In the genomic region with DNA sequence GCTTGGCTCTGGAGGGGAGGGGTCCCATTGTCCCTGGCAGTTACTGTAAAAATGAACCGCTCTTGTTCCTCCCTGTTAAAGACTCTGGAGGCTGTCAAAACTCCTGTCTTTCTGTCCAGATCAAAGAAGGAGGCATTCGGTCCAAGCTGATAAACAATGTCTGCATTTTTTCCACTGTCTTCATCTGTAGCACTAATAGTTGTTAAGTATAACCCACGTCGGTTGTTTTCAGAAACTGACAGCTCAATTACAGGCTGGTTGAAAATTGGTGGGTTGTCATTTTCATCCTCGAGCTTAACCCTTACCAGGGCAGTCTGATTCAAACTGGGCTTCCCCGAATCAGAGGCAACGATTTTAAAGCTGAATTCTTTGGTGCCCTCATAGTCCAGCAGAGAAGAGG, we compare ENCODE assay signal across 18 mouse cellular contexts. TPM values are rescaled to one million over a fixed set of nuclear protein-coding genes. Genes with fewer than 3 reads are reported as not detected.
DNase-seq lines count a peak whose midpoint lies in the region; ATAC-seq and TF ChIP-seq lines count a peak whose summit lies in the region.
"Had no signal": no experiment of that assay in that cellular context is flagged by ENCODE, and none has a peak within 500 bp of the region (broad histone marks: within the 10 kb centered on the region; RNA-seq: fewer than 3 reads in every experiment).

No protein-coding gene starts in this region.

- H3K9ac ChIP-seq in heart, embryonic 13.5 days: no peak overlapping the region
- H3K9ac ChIP-seq in forebrain, embryonic 15.5 days (replicated peaks): peak overlapping the region; percentile 30; the same call in 1 of the 2 replicates
- H3K9ac ChIP-seq in midbrain, embryonic 14.5 days (replicated peaks; ENCODE audit: low read length): peak overlapping the region; percentile 69
- H3K9ac ChIP-seq in liver, embryonic 12.5 days: no peak overlapping the region
- H3K9ac ChIP-seq: lung, embryonic 15.5 days had no signal

- no peak overlapping the region for H3K27ac ChIP-seq in heart, embryonic 13.5 days (replicated peaks)
- H3K27ac ChIP-seq in cortical plate, adult 2 months (ENCODE audit: insufficient read depth, low read length): no peak overlapping the region
- peak overlapping the region; percentile 15; the same call in 1 of the 2 replicates for H3K27ac ChIP-seq in forebrain, embryonic 15.5 days (replicated peaks)
- no peak overlapping the region for H3K27ac ChIP-seq in midbrain, embryonic 14.5 days (replicated peaks; ENCODE audit: low read depth, low read length)
- no peak overlapping the region for H3K27ac ChIP-seq in liver, embryonic 12.5 days
- H3K27ac ChIP-seq: lung, embryonic 15.5 days had no signal

- TF ChIP-seq POLR2A in cortical plate, adult 2 months (IDR thresholded peaks at IDR 0.05; ENCODE audit: extremely low read depth, insufficient read depth, low read length): no peak

- H3K27me3 ChIP-seq in heart, embryonic 13.5 days (replicated peaks): peaks cover 6% of the 10 kb centered on the region; the same call in 1 of the 2 replicates
- H3K27me3 ChIP-seq in forebrain, embryonic 15.5 days: no peaks in the 10 kb centered on the region
- no peaks in the 10 kb centered on the region for H3K27me3 ChIP-seq in midbrain, embryonic 14.5 days (ENCODE audit: control insufficient read depth, insufficient read depth, low read length)
- H3K27me3 ChIP-seq in liver, embryonic 12.5 days (replicated peaks): peaks cover 39% of the 10 kb centered on the region

- ATAC-seq in heart, embryonic 13.5 days (ENCODE audit: extremely low read depth, insufficient number of reproducible peaks, low FRiP score, low TSS enrichment): no peak
- no peak for ATAC-seq in forebrain, embryonic 15.5 days (replicated peaks)
- no peak for ATAC-seq in midbrain, embryonic 14.5 days (ENCODE audit: low FRiP score, low TSS enrichment)
- ATAC-seq in liver, embryonic 12.5 days: no peak
- ATAC-seq: intestine, postnatal 0 days had no signal

- no peaks in the 10 kb centered on the region for H3K36me3 ChIP-seq in heart, embryonic 13.5 days
- H3K36me3 ChIP-seq in forebrain, embryonic 15.5 days: no peaks in the 10 kb centered on the region
- H3K36me3 ChIP-seq in midbrain, embryonic 14.5 days (ENCODE audit: control insufficient read depth, insufficient read depth, low read length): no peaks in the 10 kb centered on the region
- H3K36me3 ChIP-seq in liver, embryonic 12.5 days: no peaks in the 10 kb centered on the region
- H3K36me3 ChIP-seq: lung, embryonic 15.5 days had no signal

- TF ChIP-seq CTCF in cortical plate, adult 2 months (IDR thresholded peaks at IDR 0.05; ENCODE audit: extremely low read depth, insufficient read depth, low read length): no peak

- intact Hi-C loops in heart, postnatal 14 days (cut with DNase I): no loop called here

- peaks cover 31% of the 10 kb centered on the region for H3K4me1 ChIP-seq in heart, embryonic 13.5 days
- 0 out of 2 replicates have a peak, but pooled peaks cover 1% of the 10 kb centered on the region for H3K4me1 ChIP-seq in cortical plate, adult 2 months (ENCODE audit: control insufficient read depth, insufficient read depth, low read length)
- H3K4me1 ChIP-seq in forebrain, embryonic 15.5 days: peaks cover 57% of the 10 kb centered on the region
- peaks cover 36% of the 10 kb centered on the region for H3K4me1 ChIP-seq in midbrain, embryonic 14.5 days (ENCODE audit: control insufficient read depth, insufficient read depth, low read length)
- no peaks in the 10 kb centered on the region for H3K4me1 ChIP-seq in liver, embryonic 12.5 days

- WGBS in heart, embryonic 13.5 days: 36% methylated on average over 7 of the region's 7 CpGs
- 38% methylated on average over 7 of the region's 7 CpGs for WGBS in forebrain, embryonic 15.5 days
- 61% methylated on average over 7 of the region's 7 CpGs for WGBS in midbrain, embryonic 14.5 days
- WGBS in liver, embryonic 12.5 days (ENCODE audit: insufficient replicate concordance): 65% methylated on average over 7 of the region's 7 CpGs

- no peak for DNase-seq in heart, postnatal 14 days
- DNase-seq in midbrain, embryonic 14.5 days: no peak
- DNase-seq in ovary, postnatal 14 days (ENCODE audit: low spot score): no peak
- no peak for DNase-seq in spleen, postnatal 10 days (ENCODE audit: low spot score in 2 of 2)
- DNase-seq: adrenal gland, adult 2 months; B cell, adult 2 months; kidney, postnatal 10 days; liver; thymus, adult 18-20 months had no signal

- no peaks in the 10 kb centered on the region for H3K9me3 ChIP-seq in heart, embryonic 13.5 days
- no peaks in the 10 kb centered on the region for H3K9me3 ChIP-seq in forebrain, embryonic 15.5 days
- no peaks in the 10 kb centered on the region for H3K9me3 ChIP-seq in midbrain, embryonic 14.5 days (ENCODE audit: control insufficient read depth, low read length)
- no peaks in the 10 kb centered on the region for H3K9me3 ChIP-seq in liver, embryonic 12.5 days (replicated peaks)
- H3K9me3 ChIP-seq: lung, embryonic 15.5 days; megakaryocyte, embryonic 14.5 days had no signal

- H3K4me2 ChIP-seq in heart, embryonic 13.5 days: peak overlapping the region; percentile 84; the same call in 1 of the 2 replicates
- H3K4me2 ChIP-seq in forebrain, embryonic 15.5 days (replicated peaks): peak overlapping the region; percentile 81
- peak overlapping the region; percentile 86 for H3K4me2 ChIP-seq in midbrain, embryonic 14.5 days (ENCODE audit: low read length)
- no peak overlapping the region for H3K4me2 ChIP-seq in liver, embryonic 12.5 days
- H3K4me2 ChIP-seq: lung, embryonic 15.5 days had no signal

- H3K4me3 ChIP-seq in heart, embryonic 13.5 days: no peak overlapping the region
- peak overlapping the region; percentile 78 for H3K4me3 ChIP-seq in cortical plate, adult 2 months (ENCODE audit: insufficient read depth, low read length)
- H3K4me3 ChIP-seq in forebrain, embryonic 15.5 days: peak overlapping the region; percentile 55
- H3K4me3 ChIP-seq in midbrain, embryonic 14.5 days (replicated peaks; ENCODE audit: low read depth, low read length): peak overlapping the region; percentile 49
- no peak overlapping the region for H3K4me3 ChIP-seq in liver, embryonic 12.5 days
- H3K4me3 ChIP-seq: erythroblast, embryonic 14.5 days; lung, embryonic 15.5 days; megakaryocyte, embryonic 14.5 days had no signal

RNA-seq across cellular contexts. Expression of a gene that starts 3.4 kb away (rescaled TPM):
- 8.3 and 9.1 TPM in 2 replicates for polyA plus RNA-seq in heart, embryonic 13.5 days (2015; fragmentation: Nextera tagmentation; extraction: Ambion mirVana)
- 1 to 10 TPM; 2.5 TPM for total RNA-seq in heart, postnatal 14 days (2021)
- polyA plus RNA-seq in cortical plate, adult 2 months (2012; rRNA removed): 62.3 and 68.3 TPM in 2 replicates
- polyA plus RNA-seq in forebrain, embryonic 15.5 days (2015; fragmentation: Nextera tagmentation; extraction: Ambion mirVana): 131 and 139 TPM in 2 replicates
- polyA plus RNA-seq in midbrain, embryonic 14.5 days (2014; fragmentation: Nextera tagmentation; extraction: Ambion mirVana): 107 and 131 TPM in 2 replicates
- 1.0 and 1.4 TPM in 2 replicates for polyA plus RNA-seq in liver, embryonic 12.5 days (2016; fragmentation: Nextera tagmentation; extraction: Ambion mirVana)
- total RNA-seq: neutrophil, adult 5-6 weeks had no signal
- polyA plus RNA-seq: erythroblast, embryonic 14.5 days had no signal

Comparison
In these comparisons a context has a peak if more than half of its experiments do, and no peak if none do; other contexts are left out.
1. H3K4me3 ChIP-seq: peak in cortical plate, adult 2 months (single experiment), forebrain, embryonic 15.5 days (single experiment) and midbrain, embryonic 14.5 days (single experiment); none in heart, embryonic 13.5 days (single experiment) and liver, embryonic 12.5 days (single experiment).
2. H3K9ac ChIP-seq: peak in forebrain, embryonic 15.5 days (single experiment) and midbrain, embryonic 14.5 days (single experiment); none in heart, embryonic 13.5 days (single experiment) and liver, embryonic 12.5 days (single experiment).